Mouse (Mus musculus): ENCODE results near the gene Ccnjl.

GRCm38 (mm10) chr11:43631645-43632044, 103.1 kb downstream of the Ccnjl start:
- TF ChIP-seq CTCF (conservative IDR thresholded peaks at IDR 0.05; ENCODE audit: low read length): no peak
- TF ChIP-seq NANOG (IDR thresholded peaks at IDR 0.05; ENCODE audit: borderline replicate concordance, low read length): no peak
